Mouse (Mus musculus) liver, embryonic 14.5 days (tissue): ENCODE data around the gene Nacad.

Source experiments
- CTCF ChIP-seq: IDR thresholded peaks from 2 replicates; pipeline ENCODE4 v1.5.1; 2016; ENCODE audit warnings: antibody characterized with exemption, low read depth, control low read depth
- EP300 ChIP-seq: IDR thresholded peaks from 2 replicates; pipeline ENCODE4 v1.6.1; 2016; ENCODE audit warnings: antibody characterized with exemption, low read depth

DNA sequence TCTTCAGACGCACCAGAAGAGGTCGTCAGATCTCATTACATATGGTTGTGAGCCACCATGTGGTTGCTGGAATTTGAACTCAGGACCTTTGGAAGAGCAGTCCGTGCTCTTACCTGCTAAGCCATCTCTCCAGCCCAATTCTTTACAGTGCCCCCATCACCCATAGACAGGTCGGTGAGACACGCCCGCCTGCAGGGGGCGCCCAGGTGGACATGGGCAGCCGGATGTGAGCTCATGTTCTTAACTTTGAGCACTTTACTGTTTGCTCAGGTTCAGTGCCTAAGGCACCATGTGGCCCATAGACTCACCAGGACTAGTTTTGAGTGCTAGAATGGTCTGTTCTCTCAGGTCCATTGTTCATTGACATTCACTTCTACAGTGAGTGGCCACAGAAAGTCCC is 30.3 kb upstream of the Nacad start:
- TF ChIP-seq CTCF (peak; percentile 68), EP300 (no peak)
